Mouse (Mus musculus) hindbrain, embryonic 11.5 days (tissue): ENCODE data around the gene Wiz. TPM values are rescaled to one million over a fixed set of nuclear protein-coding genes. Genes with fewer than 3 reads are reported as not detected.

Source experiments
- ATAC-seq: fragments of 200-750 bp; cut with Nextera tagmentation; 2 replicates; pipeline ENCODE4 v1.8.0; 2017; ENCODE audit warnings: mild to moderate bottlenecking, moderate TSS enrichment, moderate library complexity; ENCODE audit not compliant: low FRiP score
- DNase-seq: peaks from one replicate; pipeline ENCODE4 v3.0.0-alpha.2; 2015; ENCODE audit warnings: low spot score
- H3K27ac ChIP-seq: fragments of 300-500 bp; sonication (generic); 2 replicates; pipeline ENCODE4 v1.5.1; 2014; ENCODE audit warnings: mild to moderate bottlenecking, low read depth, low read length
- H3K27me3 ChIP-seq: fragments of 300-500 bp; sonication (generic); 2 replicates; pipeline ENCODE4 v1.6.1; 2014; ENCODE audit warnings: mild to moderate bottlenecking, low read length, moderate library complexity, mixed read lengths; ENCODE audit not compliant: control insufficient read depth, insufficient read depth
- H3K36me3 ChIP-seq: fragments of 300-500 bp; sonication (generic); 2 replicates; pipeline ENCODE4 v1.6.1; 2014; ENCODE audit warnings: mild to moderate bottlenecking, low read length, moderate library complexity, mixed read lengths; ENCODE audit not compliant: control insufficient read depth, insufficient read depth
- H3K4me1 ChIP-seq: fragments of 300-500 bp; sonication (generic); replicated peaks from 2 replicates; pipeline ENCODE4 v1.6.1; 2014; ENCODE audit warnings: low read length, mixed read lengths; ENCODE audit not compliant: control insufficient read depth, insufficient read depth
- H3K4me2 ChIP-seq: fragments of 300-500 bp; sonication (generic); replicated peaks from 2 replicates; pipeline ENCODE4 v1.6.1; 2014; ENCODE audit warnings: mild to moderate bottlenecking, low read depth, low read length
- H3K4me3 ChIP-seq: fragments of 300-500 bp; sonication (generic); 2 replicates; pipeline ENCODE4 v1.5.1; 2014; ENCODE audit warnings: low read depth, low read length
- H3K9ac ChIP-seq: fragments of 300-500 bp; sonication (generic); 2 replicates; pipeline ENCODE4 v1.6.1; 2014; ENCODE audit warnings: low read depth, low read length
- H3K9me3 ChIP-seq: fragments of 300-500 bp; sonication (generic); 2 replicates; pipeline ENCODE4 v1.6.1; 2016; ENCODE audit warnings: low read length; ENCODE audit not compliant: control insufficient read depth
- WGBS: fragments of 180-500 bp; shearing (Covaris S2); extraction: QIAGEN DNeasy Blood & Tissue Kit; methylation state at CpG from one replicate; pipeline ENCODE4 v1.1.7; 2014; 5-methylcytosine and 5-hydroxymethylcytosine counted together
- polyA plus RNA-seq: library from polyadenylated mRNA; unstranded; fragments of >200 nt; fragmentation: Nextera tagmentation; extraction: Ambion mirVana; gene quantifications from 2 replicates; pipeline ENCODE4 v1.2.1, GENCODE M21; 2014

Wiz gene
- polyA plus RNA-seq, 1 experiment from 2014 or later, result 27.8 TPM

- peak within 1 kb of the TSS; percentile 84 for H3K9ac ChIP-seq
- no peaks in the 10 kb centered on the region for H3K27me3 ChIP-seq
- H3K36me3 ChIP-seq, result no peaks in the 10 kb centered on the region
- H3K4me3 ChIP-seq, result peak within 1 kb of the TSS; percentile 88
- peak within 1 kb of the TSS; percentile 82 for H3K4me2 ChIP-seq
- H3K27ac ChIP-seq, result peak within 1 kb of the TSS; percentile 76
- under 1% methylated on average over 37 of the region's 37 CpGs for WGBS
- DNase-seq (peak; percentile 96), ATAC-seq (peak; percentile 98)
- H3K9me3 ChIP-seq, result no peaks in the 10 kb centered on the region
- no peaks in the 10 kb centered on the region; the same call in 1 of the 2 replicates for H3K4me1 ChIP-seq
Observed at GRCm38 (mm10) chr17:32350382-32350983, 38.8 kb downstream of the Wiz start, which contains the start of gene Akap8l. Akap8l (minus strand) TSS chr17:32350607.

- peak overlapping the region; percentile 84 for H3K9ac ChIP-seq
- H3K4me3 ChIP-seq, result peak overlapping the region; percentile 88
- no peaks in the 10 kb centered on the region for H3K27me3 ChIP-seq
- H3K36me3 ChIP-seq, result no peaks in the 10 kb centered on the region
- peak overlapping the region; percentile 76 for H3K27ac ChIP-seq
- no peaks in the 10 kb centered on the region; the same call in 1 of the 2 replicates for H3K4me1 ChIP-seq
- ATAC-seq (peak; percentile 48), DNase-seq (no peak)
- WGBS, result 1% methylated on average over 24 of the region's 24 CpGs
- no peaks in the 10 kb centered on the region for H3K9me3 ChIP-seq
- peak overlapping the region; percentile 82 for H3K4me2 ChIP-seq
Observed at GRCm38 (mm10) chr17:32349851-32350381, 39.3 kb downstream of the Wiz start.

DNA sequence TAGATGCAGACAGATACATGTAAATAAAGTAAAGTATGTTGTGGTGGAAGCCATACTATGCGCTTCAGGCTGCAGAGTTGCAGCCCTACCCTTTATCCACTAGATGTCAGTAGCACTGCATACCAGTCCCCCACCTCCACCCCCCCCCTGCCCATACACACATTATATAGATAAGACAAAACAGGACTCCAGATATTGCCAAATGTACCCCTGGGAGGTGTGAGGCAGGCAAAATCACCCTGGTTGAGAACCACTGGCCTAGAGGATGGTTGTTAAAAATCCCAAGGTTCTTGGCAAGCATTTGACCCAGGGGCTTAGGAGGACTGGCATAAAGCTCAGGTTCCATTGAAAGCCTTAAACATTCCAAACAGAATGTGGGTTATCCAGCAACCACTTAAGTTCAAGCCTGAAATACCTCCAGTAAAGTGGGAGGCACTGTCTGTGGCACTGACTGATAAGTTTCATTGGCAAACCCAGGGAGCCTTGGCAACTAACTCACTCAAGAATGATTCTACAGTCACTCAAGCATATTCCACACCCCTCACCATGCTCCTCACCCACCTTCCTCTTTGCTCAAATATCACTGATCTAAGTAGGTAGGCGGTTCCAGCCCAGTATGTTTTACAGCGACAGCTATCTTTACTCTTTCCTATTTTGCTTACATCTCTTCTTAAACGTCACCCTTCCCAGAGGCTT, 40.1 kb downstream of the Wiz start:
- Histone ChIP-seq H3K9ac (peak overlapping the region; percentile 84), H3K4me1 (no peaks in the 10 kb centered on the region; the same call in 1 of the 2 replicates), H3K9me3 (no peaks in the 10 kb centered on the region), H3K4me2 (peak overlapping the region; percentile 82), H3K4me3 (peak overlapping the region; percentile 88), H3K27ac (no peak overlapping the region), H3K27me3 (no peaks in the 10 kb centered on the region), H3K36me3 (no peaks in the 10 kb centered on the region)
- no peak for ATAC-seq
- WGBS, result 17% methylated on average over 4 of the region's 4 CpGs
- peak; percentile 63 for DNase-seq

- no peak overlapping the region for H3K9ac ChIP-seq
- H3K27ac ChIP-seq, result no peak overlapping the region
- H3K4me1 ChIP-seq, result no peaks in the 10 kb centered on the region; the same call in 1 of the 2 replicates
- DNase-seq, result no peak
- no peaks in the 10 kb centered on the region for H3K36me3 ChIP-seq
- H3K27me3 ChIP-seq, result no peaks in the 10 kb centered on the region
- H3K4me3 ChIP-seq, result no peak overlapping the region
- 93% methylated on average over 2 of the region's 2 CpGs for WGBS
- H3K4me2 ChIP-seq, result no peak overlapping the region
- ATAC-seq, result no peak
- no peaks in the 10 kb centered on the region for H3K9me3 ChIP-seq
Observed at GRCm38 (mm10) chr17:32348406-32348805, 40.8 kb downstream of the Wiz start.

DNA sequence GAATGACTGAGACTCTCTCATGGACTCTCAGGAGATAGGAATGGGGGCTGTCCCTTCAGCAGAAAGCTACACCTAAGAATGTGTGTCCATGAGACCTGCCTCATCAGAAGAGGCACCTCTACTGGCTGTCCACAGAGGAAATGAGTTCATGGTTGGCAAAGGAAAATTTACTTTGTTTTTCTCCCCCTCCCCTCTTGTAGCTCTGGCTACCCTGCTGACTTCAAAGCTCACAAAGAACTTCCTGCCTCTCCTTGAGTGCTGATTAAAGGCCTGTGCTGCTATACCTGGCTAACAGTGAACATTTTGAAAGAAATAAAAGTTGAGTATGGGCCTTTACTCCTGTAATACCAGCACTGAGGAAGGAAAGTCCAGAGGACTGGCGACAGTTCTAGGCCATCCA, 48.1 kb downstream of the Wiz start:
- Histone ChIP-seq H3K36me3 (peaks cover 2% of the 10 kb centered on the region; the same call in 1 of the 2 replicates), H3K27me3 (no peaks in the 10 kb centered on the region), H3K9ac (no peak overlapping the region), H3K4me3 (no peak overlapping the region), H3K4me1 (no peaks in the 10 kb centered on the region), H3K4me2 (no peak overlapping the region), H3K9me3 (no peaks in the 10 kb centered on the region), H3K27ac (no peak overlapping the region)
- WGBS, result 97% methylated on average over 1 of the region's 1 CpGs
- DNase-seq, result no peak
- ATAC-seq, result no peak

GRCm38 (mm10) chr17:32340110-32340509, 49.1 kb downstream of the Wiz start:
- Histone ChIP-seq H3K27ac (no peak overlapping the region), H3K4me3 (no peak overlapping the region), H3K27me3 (no peaks in the 10 kb centered on the region), H3K9ac (no peak overlapping the region), H3K4me1 (no peaks in the 10 kb centered on the region), H3K4me2 (no peak overlapping the region), H3K9me3 (no peaks in the 10 kb centered on the region), H3K36me3 (peaks cover 11% of the 10 kb centered on the region)
- no peak for ATAC-seq
- WGBS, result 77% methylated on average over 1 of the region's 1 CpGs
- no peak for DNase-seq

DNA sequence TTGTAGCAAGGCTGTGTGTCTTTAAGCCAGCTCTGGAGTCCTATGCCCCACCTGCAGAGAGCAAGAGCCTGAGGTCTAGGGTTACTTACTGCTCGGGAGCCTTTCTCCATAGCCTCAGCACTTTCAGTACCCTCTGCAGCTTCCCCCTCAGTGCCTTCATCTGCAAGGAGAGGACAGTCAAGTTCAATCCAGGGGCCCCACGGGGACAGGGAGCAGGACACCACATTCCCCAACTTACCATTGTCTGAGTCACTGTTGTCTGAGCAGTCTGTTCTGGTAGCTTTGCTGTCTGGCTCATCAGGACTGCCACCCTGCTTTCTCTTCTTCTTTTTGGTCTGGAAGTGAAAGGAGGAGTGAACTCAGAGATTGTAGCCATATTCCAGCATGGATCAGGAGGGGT, 53.4 kb downstream of the Wiz start:
- H3K4me3 ChIP-seq, result no peak overlapping the region
- H3K27ac ChIP-seq, result no peak overlapping the region
- 68% methylated on average over 2 of the region's 2 CpGs for WGBS
- H3K4me1 ChIP-seq, result no peaks in the 10 kb centered on the region
- DNase-seq (no peak), ATAC-seq (no peak)
- no peak overlapping the region for H3K9ac ChIP-seq
- H3K9me3 ChIP-seq, result no peaks in the 10 kb centered on the region
- H3K36me3 ChIP-seq, result peaks cover 36% of the 10 kb centered on the region
- H3K4me2 ChIP-seq, result no peak overlapping the region
- no peaks in the 10 kb centered on the region for H3K27me3 ChIP-seq

GRCm38 (mm10) chr17:32334921-32335320, 54.3 kb downstream of the Wiz start:
- H3K4me3 ChIP-seq, result no peak overlapping the region
- 92% methylated on average over 12 of the region's 12 CpGs for WGBS
- no peak for ATAC-seq

More at GRCm38 (mm10) chr17:32334921-32335320, 54.3 kb downstream of the Wiz start:
- DNase-seq, result no peak
- H3K9me3 ChIP-seq, result no peaks in the 10 kb centered on the region
- no peak overlapping the region for H3K27ac ChIP-seq
- no peak overlapping the region for H3K9ac ChIP-seq
- H3K4me2 ChIP-seq, result no peak overlapping the region
- peaks cover 36% of the 10 kb centered on the region for H3K36me3 ChIP-seq
- no peaks in the 10 kb centered on the region for H3K4me1 ChIP-seq
- no peaks in the 10 kb centered on the region for H3K27me3 ChIP-seq
